ENCODE assay signal across 8 mouse cellular contexts in the genomic region with DNA sequence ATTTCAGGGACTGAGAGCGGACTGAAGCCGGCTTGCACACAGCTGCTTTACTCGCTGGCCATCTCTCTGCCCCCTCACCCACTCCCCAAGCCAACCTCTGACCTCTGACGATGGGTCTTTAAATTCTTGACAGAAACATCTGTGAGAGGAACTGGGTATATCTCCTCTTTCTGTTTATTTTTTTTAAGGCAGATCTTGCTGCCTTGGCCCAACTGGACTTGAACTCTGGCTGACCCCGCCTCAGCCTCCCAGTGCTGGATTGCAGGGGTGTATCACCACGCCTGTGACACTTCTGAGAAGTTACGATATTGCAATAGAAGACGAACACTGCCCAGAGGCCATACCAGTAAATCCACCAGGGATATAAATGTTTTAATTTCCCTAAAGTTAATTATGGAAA. TPM values are rescaled to one million over a fixed set of nuclear protein-coding genes. Genes with fewer than 3 reads are reported as not detected.
DNase-seq lines count a peak whose midpoint lies in the region; ATAC-seq and TF ChIP-seq lines count a peak whose summit lies in the region.

No protein-coding gene starts in this region.

- no peaks in the 10 kb centered on the region for H3K27me3 ChIP-seq in liver, adult 2 months (ENCODE audit: control insufficient read depth, insufficient read depth, low read length)
- no peaks in the 10 kb centered on the region for H3K27me3 ChIP-seq in embryonic facial prominence, embryonic 10.5 days (replicated peaks; ENCODE audit: low read depth, poor library complexity, severe bottlenecking)
- no peaks in the 10 kb centered on the region for H3K27me3 ChIP-seq in kidney, embryonic 16.5 days (ENCODE audit: insufficient read depth, low read length)

- no peak overlapping the region for H3K4me3 ChIP-seq in liver, adult 2 months (ENCODE audit: insufficient read depth, low read depth, low read length)
- H3K4me3 ChIP-seq in embryonic facial prominence, embryonic 10.5 days, result no peak overlapping the region
- no peak overlapping the region for H3K4me3 ChIP-seq in kidney, embryonic 16.5 days (ENCODE audit: low read length)

- 62% methylated on average over 8 of the region's 8 CpGs for WGBS in liver, adult 2 months
- WGBS in embryonic facial prominence, embryonic 10.5 days, result 68% methylated on average over 8 of the region's 8 CpGs
- WGBS in kidney, embryonic 16.5 days, result 34% methylated on average over 8 of the region's 8 CpGs

- DNase-seq in liver, adult 2 months (ENCODE audit: extremely low read depth, low read depth, low spot score), result peak; percentile 24
- no peak for DNase-seq in liver
- peak; percentile 37 for DNase-seq in embryonic facial prominence, embryonic 10.5 days (ENCODE audit: low spot score)
- DNase-seq in retina, postnatal 1 day, result no peak
- DNase-seq in cerebellum, adult 11-12 months, result no peak
- no peak for DNase-seq in cerebellum, postnatal 10 days

- H3K27ac ChIP-seq in liver, adult 2 months (replicated peaks; ENCODE audit: insufficient read depth, low read depth, low read length), result no peak overlapping the region
- H3K27ac ChIP-seq in embryonic facial prominence, embryonic 10.5 days (replicated peaks), result no peak overlapping the region
- peak overlapping the region; percentile 63 for H3K27ac ChIP-seq in kidney, embryonic 16.5 days (ENCODE audit: low read length)

- 0 out of 2 replicates have a peak, but pooled peaks have one; percentile 17 for ATAC-seq in kidney, embryonic 16.5 days (ENCODE audit: low FRiP score, low TSS enrichment)
- ATAC-seq in megakaryocyte, adult 5-6 weeks (ENCODE audit: poor library complexity, severe bottlenecking), result 0 out of 2 replicates have a peak, but pooled peaks have one; percentile 22

- H3K4me1 ChIP-seq in liver, adult 2 months (ENCODE audit: control insufficient read depth, insufficient read depth, low read length), result no peaks in the 10 kb centered on the region
- H3K4me1 ChIP-seq in embryonic facial prominence, embryonic 10.5 days, result peaks cover 16% of the 10 kb centered on the region
- H3K4me1 ChIP-seq in kidney, embryonic 16.5 days (ENCODE audit: insufficient read depth, low read length), result peaks cover 10% of the 10 kb centered on the region

- no peaks in the 10 kb centered on the region for H3K79me2 ChIP-seq in liver, adult 2 months (ENCODE audit: control insufficient read depth, insufficient read depth, low read length)

- peak overlapping the region; percentile 41; the same call in 1 of the 2 replicates for H3K4me2 ChIP-seq in kidney, embryonic 16.5 days (replicated peaks; ENCODE audit: low read depth, low read length)

- H3K9ac ChIP-seq in liver, adult 2 months (ENCODE audit: low read depth, low read length), result no peak overlapping the region
- H3K9ac ChIP-seq in kidney, embryonic 16.5 days (replicated peaks; ENCODE audit: low read length), result no peak overlapping the region

- TF ChIP-seq CTCF in liver, adult 2 months (IDR thresholded peaks at IDR 0.05; ENCODE audit: low read depth, low read length), result no peak

- TF ChIP-seq POLR2A in liver, adult 2 months (IDR thresholded peaks at IDR 0.05; ENCODE audit: extremely low read depth, insufficient read depth, low read length), result no peak

- H3K36me3 ChIP-seq in liver, adult 2 months (ENCODE audit: control insufficient read depth, insufficient read depth, low read length), result no peaks in the 10 kb centered on the region
- H3K36me3 ChIP-seq in embryonic facial prominence, embryonic 10.5 days (replicated peaks), result peaks cover 98% of the 10 kb centered on the region
- peaks cover 9% of the 10 kb centered on the region for H3K36me3 ChIP-seq in kidney, embryonic 16.5 days (ENCODE audit: insufficient read depth, low read length)

- H3K9me3 ChIP-seq in embryonic facial prominence, embryonic 10.5 days, result no peaks in the 10 kb centered on the region
- H3K9me3 ChIP-seq in kidney, embryonic 16.5 days (ENCODE audit: low read length), result no peaks in the 10 kb centered on the region

RNA-seq across cellular contexts. Expression of a gene that starts 15.4 kb away (rescaled TPM):
- total RNA-seq in liver, adult 2 months (2014; rRNA removed), result 0.55 and 0.74 TPM in 2 replicates
- 0.23 and 0.44 TPM in 2 replicates for polyA plus RNA-seq in liver, adult 2 months (2012; rRNA removed)
- polyA plus RNA-seq in embryonic facial prominence, embryonic 10.5 days (2016; fragmentation: Nextera tagmentation; extraction: Ambion mirVana), result 23.3 and 25.5 TPM in 2 replicates
- 15.8 and 18.6 TPM in 2 replicates for polyA plus RNA-seq in kidney, embryonic 16.5 days (2015; fragmentation: Nextera tagmentation; extraction: Ambion mirVana)
- total RNA-seq in megakaryocyte, adult 5-6 weeks (2015), result 0.02 and 0.36 TPM in 2 replicates
- total RNA-seq in megakaryocyte, adult 5-6 weeks (2017), result 0.04 and 0.61 TPM in 2 replicates

RNA-seq across cellular contexts. Expression of a gene that starts 27.9 kb away (rescaled TPM):
- total RNA-seq in liver, adult 2 months (2014; rRNA removed), result 155 and 159 TPM in 2 replicates
- 32.4 and 40.2 TPM in 2 replicates for polyA plus RNA-seq in liver, adult 2 months (2012; rRNA removed)
- polyA plus RNA-seq in embryonic facial prominence, embryonic 10.5 days (2016; fragmentation: Nextera tagmentation; extraction: Ambion mirVana), result 32.8 and 36.4 TPM in 2 replicates
- 48.9 and 52.3 TPM in 2 replicates for polyA plus RNA-seq in kidney, embryonic 16.5 days (2015; fragmentation: Nextera tagmentation; extraction: Ambion mirVana)
- total RNA-seq in megakaryocyte, adult 5-6 weeks (2015), result 42.9 and 43.6 TPM in 2 replicates
- 72.4 and 74.1 TPM in 2 replicates for total RNA-seq in megakaryocyte, adult 5-6 weeks (2017)

Comparison
In these comparisons a context has a peak if more than half of its experiments do, and no peak if none do; other contexts are left out.
1. DNase-seq: peak in liver, adult 2 months (single experiment) and embryonic facial prominence, embryonic 10.5 days (single experiment); none in liver (single experiment), retina, postnatal 1 day (single experiment), cerebellum, adult 11-12 months (single experiment) and cerebellum, postnatal 10 days (0 of 2).
2. RNA of a gene that starts 15.4 kb away (polyA plus RNA-seq): 23.3 to 25.5 TPM in embryonic facial prominence, embryonic 10.5 days and 15.8 to 18.6 TPM in kidney, embryonic 16.5 days; 0.23 to 0.44 TPM in liver, adult 2 months; every median in the first group is over 10 times any median in the second.